Mouse (Mus musculus): ENCODE data around the gene Dennd1a.

GRCm38 (mm10) chr2:38168606-38169005, 118.6 kb downstream of the Dennd1a start:
- no peak for TF ChIP-seq CTCF (IDR thresholded peaks at IDR 0.05; ENCODE audit: low read depth, low read length)
- no peak for TF ChIP-seq EP300 (IDR thresholded peaks at IDR 0.05; ENCODE audit: insufficient read depth, low read depth, low read length)

Data from ES-Bruce4 (cell line).